Mouse (Mus musculus) embryonic facial prominence, embryonic 11.5 days (tissue): Measurements from ENCODE around the gene Tmem19. TPM values are rescaled to one million over a fixed set of nuclear protein-coding genes. Genes with fewer than 3 reads are reported as not detected.

Experiments used
- ATAC-seq: fragments of 200-750 bp; cut with Nextera tagmentation; replicated peaks from 2 replicates; pipeline ENCODE4 v1.8.0; 2017; ENCODE audit warnings: low read depth; ENCODE audit not compliant: insufficient number of reproducible peaks, low FRiP score, low TSS enrichment
- DNase-seq: peaks from one replicate; pipeline ENCODE4 v3.0.0-alpha.2; 2015; ENCODE audit warnings: low spot score
- H3K27ac ChIP-seq: fragments of 300-500 bp; sonication (generic); replicated peaks from 2 replicates; pipeline ENCODE4 v1.5.1; 2014; ENCODE audit warnings: mild to moderate bottlenecking, low read depth, low read length, control low read depth
- H3K27me3 ChIP-seq: fragments of 300-500 bp; sonication (generic); 2 replicates; pipeline ENCODE4 v1.6.1; 2014; ENCODE audit warnings: mild to moderate bottlenecking, low read length, moderate library complexity, mixed read lengths; ENCODE audit not compliant: control insufficient read depth, insufficient read depth
- H3K36me3 ChIP-seq: fragments of 300-500 bp; sonication (generic); replicated peaks from 2 replicates; pipeline ENCODE4 v1.6.1; 2014; ENCODE audit warnings: low read depth, mild to moderate bottlenecking, low read length, moderate library complexity, mixed read lengths; ENCODE audit not compliant: control insufficient read depth, insufficient read depth
- H3K4me1 ChIP-seq: fragments of 300-500 bp; sonication (generic); 2 replicates; pipeline ENCODE4 v1.6.1; 2014; ENCODE audit warnings: low read length, mixed read lengths; ENCODE audit not compliant: control insufficient read depth, insufficient read depth
- H3K4me2 ChIP-seq: fragments of 300-500 bp; sonication (generic); 2 replicates; pipeline ENCODE4 v1.6.1; 2014; ENCODE audit warnings: low read depth, mild to moderate bottlenecking, control low read depth, low read length, moderate library complexity
- H3K4me3 ChIP-seq: fragments of 300-500 bp; sonication (generic); 2 replicates; pipeline ENCODE4 v1.5.1; 2014; ENCODE audit warnings: low read depth, low read length, control low read depth
- H3K9ac ChIP-seq: fragments of 300-500 bp; sonication (generic); replicated peaks from 2 replicates; pipeline ENCODE4 v1.6.1; 2014; ENCODE audit warnings: mild to moderate bottlenecking, control low read depth, low read length
- H3K9me3 ChIP-seq: fragments of 300-500 bp; sonication (generic); replicated peaks from 2 replicates; pipeline ENCODE4 v1.6.1; 2016; ENCODE audit warnings: mild to moderate bottlenecking, low read length, inconsistent platforms, mixed read lengths; ENCODE audit not compliant: control insufficient read depth
- WGBS: fragments of 180-500 bp; shearing (Covaris S2); extraction: QIAGEN DNeasy Blood & Tissue Kit; methylation state at CpG from one replicate; pipeline ENCODE4 v1.1.7; 2014; 5-methylcytosine and 5-hydroxymethylcytosine counted together
- polyA plus RNA-seq: library from polyadenylated mRNA; unstranded; fragments of >200 nt; fragmentation: Nextera tagmentation; extraction: Ambion mirVana; gene quantifications from 2 replicates; pipeline ENCODE4 v1.2.1, GENCODE M21; 2014

The Tmem19 gene
- polyA plus RNA-seq, 1 experiment from 2014 or later, result 36.4 TPM

DNA sequence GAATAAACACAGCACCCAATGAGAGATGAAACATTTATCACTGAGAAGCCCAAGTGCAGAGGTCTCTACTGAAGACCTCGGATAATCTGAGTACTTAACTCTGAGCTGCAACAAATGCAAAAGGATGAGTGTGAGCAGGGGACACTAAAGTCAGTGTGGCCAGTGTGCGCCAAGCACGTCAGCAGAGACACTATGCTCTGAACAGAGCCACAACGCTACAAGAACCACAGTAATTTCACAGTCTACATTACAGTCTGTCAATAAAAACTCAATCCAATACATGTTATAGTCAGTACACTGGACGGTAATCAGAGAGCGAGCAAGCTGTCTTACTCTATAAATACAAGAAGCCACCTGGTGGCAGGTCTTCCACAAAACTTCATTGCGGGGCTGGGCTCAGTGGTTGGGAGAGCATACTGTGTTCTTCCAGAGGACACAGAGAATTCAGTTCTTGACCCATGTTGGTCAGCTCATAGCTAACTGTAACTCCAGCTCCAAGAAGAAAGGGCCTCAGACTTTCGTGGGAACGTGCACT, 65.8 kb downstream of the Tmem19 start:
- ATAC-seq (no peak), DNase-seq (peak; percentile 17)
- Histone ChIP-seq H3K4me2 (no peak overlapping the region), H3K27me3 (no peaks in the 10 kb centered on the region), H3K27ac (no peak overlapping the region), H3K4me3 (no peak overlapping the region), H3K4me1 (no peaks in the 10 kb centered on the region), H3K36me3 (peaks cover 5% of the 10 kb centered on the region), H3K9ac (no peak overlapping the region), H3K9me3 (no peaks in the 10 kb centered on the region)
- WGBS, result 87% methylated on average over 9 of the region's 9 CpGs

DNA sequence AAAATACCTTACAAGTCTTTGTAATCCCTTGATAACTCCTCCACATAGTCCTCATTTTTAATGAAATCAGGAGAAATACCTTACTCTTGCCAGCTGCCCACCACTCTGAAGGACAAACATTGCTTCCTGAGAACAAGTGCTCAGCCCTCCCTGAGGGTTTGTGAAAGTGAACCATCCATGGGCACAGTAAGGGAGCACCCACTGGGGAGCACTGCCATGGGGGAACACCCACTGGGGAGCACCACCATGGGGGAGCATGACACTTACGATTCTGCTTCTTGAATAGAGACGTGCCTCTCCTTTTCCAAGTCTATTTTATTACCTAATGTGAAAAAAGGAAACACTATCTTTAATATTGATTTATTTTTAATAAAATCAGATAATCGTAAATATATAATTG, 67.1 kb downstream of the Tmem19 start:
- no peak overlapping the region for H3K27ac ChIP-seq
- H3K4me2 ChIP-seq, result no peak overlapping the region
- no peaks in the 10 kb centered on the region for H3K4me1 ChIP-seq
- ATAC-seq (no peak), DNase-seq (no peak)
- H3K4me3 ChIP-seq, result no peak overlapping the region
- WGBS, result 92% methylated on average over 3 of the region's 3 CpGs
- no peaks in the 10 kb centered on the region for H3K9me3 ChIP-seq
- no peaks in the 10 kb centered on the region for H3K27me3 ChIP-seq
- H3K9ac ChIP-seq, result no peak overlapping the region
- peaks cover 5% of the 10 kb centered on the region for H3K36me3 ChIP-seq

DNA sequence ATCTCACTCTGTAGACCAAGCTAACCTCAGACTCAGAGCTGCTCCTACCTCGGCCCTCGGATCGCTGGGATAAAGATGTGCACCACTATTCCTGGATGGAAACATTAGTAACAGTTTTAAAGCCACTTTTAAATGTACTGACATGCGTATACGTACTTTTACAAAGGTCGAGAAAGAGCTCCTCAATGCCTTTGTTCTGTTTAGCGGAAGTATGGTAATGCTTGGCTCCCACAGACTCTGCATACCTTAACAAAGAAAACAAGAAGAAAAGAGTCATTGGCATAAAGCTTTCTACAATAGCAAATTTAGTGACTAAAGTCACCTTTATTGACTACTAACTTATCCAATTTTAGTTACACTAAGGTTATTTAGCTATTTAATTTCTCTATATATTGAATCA, 67.6 kb downstream of the Tmem19 start:
- ATAC-seq (no peak), DNase-seq (no peak)
- Histone ChIP-seq H3K9me3 (no peaks in the 10 kb centered on the region), H3K4me2 (no peak overlapping the region), H3K27ac (no peak overlapping the region), H3K27me3 (no peaks in the 10 kb centered on the region), H3K9ac (no peak overlapping the region), H3K4me1 (no peaks in the 10 kb centered on the region), H3K4me3 (no peak overlapping the region), H3K36me3 (peaks cover 5% of the 10 kb centered on the region)
- WGBS, result 95% methylated on average over 7 of the region's 7 CpGs

DNA sequence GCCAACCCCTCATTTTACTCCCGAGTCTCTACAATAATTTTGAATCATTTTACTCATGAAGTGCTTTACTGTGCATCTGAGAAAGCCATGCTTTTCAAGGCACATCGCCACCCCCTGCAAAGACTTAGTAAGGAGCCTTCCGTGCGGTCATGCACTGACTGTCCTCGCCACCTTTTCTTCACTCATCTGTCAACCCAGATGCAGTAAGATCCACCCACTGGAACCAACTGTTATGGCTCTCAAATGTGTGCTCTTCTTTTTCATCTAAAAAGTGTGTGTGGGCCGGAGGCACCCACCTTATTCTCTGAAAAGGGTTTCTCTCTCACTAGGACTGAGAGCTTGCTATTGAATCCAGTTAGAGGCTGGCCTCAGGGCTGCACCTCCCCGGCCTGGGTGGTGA, 68.4 kb downstream of the Tmem19 start:
- Histone ChIP-seq H3K36me3 (peaks cover 7% of the 10 kb centered on the region), H3K9ac (no peak overlapping the region), H3K27me3 (no peaks in the 10 kb centered on the region), H3K9me3 (no peaks in the 10 kb centered on the region), H3K4me2 (no peak overlapping the region), H3K4me3 (no peak overlapping the region), H3K27ac (no peak overlapping the region), H3K4me1 (no peaks in the 10 kb centered on the region)
- no peak for ATAC-seq
- 92% methylated on average over 7 of the region's 7 CpGs for WGBS
- DNase-seq, result no peak

DNA sequence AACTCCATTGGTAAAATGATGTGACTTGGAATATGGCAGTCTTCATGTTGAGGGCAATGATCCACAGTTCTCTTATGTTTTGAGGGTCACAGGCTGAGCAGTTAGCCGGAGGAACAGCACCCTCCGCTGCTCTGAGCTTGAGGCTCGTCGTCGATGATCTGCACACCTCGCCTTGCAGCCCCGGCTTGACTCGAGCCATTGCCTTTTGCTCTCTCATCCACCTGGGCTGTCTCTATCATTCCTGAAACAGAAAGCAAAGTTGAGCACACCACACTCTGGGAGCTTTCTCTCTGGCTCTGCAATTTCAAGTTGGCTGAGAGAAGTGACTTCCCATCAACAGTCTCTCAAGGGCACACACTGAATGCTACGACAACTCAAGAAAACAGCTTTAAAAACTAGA, 71.6 kb downstream of the Tmem19 start:
- no peaks in the 10 kb centered on the region for H3K4me1 ChIP-seq
- WGBS, result 93% methylated on average over 9 of the region's 9 CpGs
- H3K9ac ChIP-seq, result no peak overlapping the region
- no peaks in the 10 kb centered on the region for H3K27me3 ChIP-seq
- DNase-seq, result no peak
- ATAC-seq, result no peak
- H3K27ac ChIP-seq, result no peak overlapping the region
- peaks cover 9% of the 10 kb centered on the region for H3K36me3 ChIP-seq
- H3K4me3 ChIP-seq, result no peak overlapping the region
- H3K4me2 ChIP-seq, result no peak overlapping the region
- no peaks in the 10 kb centered on the region for H3K9me3 ChIP-seq

Other genes with a start within 250 kb of the Tmem19 start
- 0.63 and 0.89 TPM in 2 replicates for gene Tph2, start 177.5 kb downstream of the Tmem19 start, polyA plus RNA-seq
- gene Tbc1d15, start 111.0 kb downstream of the Tmem19 start, polyA plus RNA-seq, result 65.7 and 69.5 TPM in 2 replicates
- gene Rab21, start 46.9 kb downstream of the Tmem19 start, polyA plus RNA-seq, result 6.7 and 15.0 TPM in 2 replicates
- 20.0 and 21.6 TPM in 2 replicates for gene Thap2, start 21.9 kb upstream of the Tmem19 start, polyA plus RNA-seq
- gene Zfc3h1, start 22.5 kb upstream of the Tmem19 start, polyA plus RNA-seq, result 18.3 and 23.1 TPM in 2 replicates
- 0.21 TPM in 2 replicates for gene A930009A15Rik, start 207.5 kb upstream of the Tmem19 start, polyA plus RNA-seq
- 10.2 and 11.5 TPM in 2 replicates for gene Lgr5, start 225.3 kb upstream of the Tmem19 start, polyA plus RNA-seq